Comparison of ENCODE assay signal across 9 mouse cellular contexts in genomic region chr9:47587577-47588194, GRCm38 (mm10). TPM values are rescaled to one million over a fixed set of nuclear protein-coding genes. Genes with fewer than 3 reads are reported as not detected.
A peak's percentile ranks its signal among the peaks of the same experiment; 100 is the strongest.
DNase-seq lines count a peak whose midpoint lies in the region; ATAC-seq and TF ChIP-seq lines count a peak whose summit lies in the region.
"Had no signal": no experiment of that assay in that cellular context is flagged by ENCODE, and none has a peak within 500 bp of the region (broad histone marks: within the 10 kb centered on the region; RNA-seq: fewer than 3 reads in every experiment).

No protein-coding gene starts in this region.

- H3K4me3 ChIP-seq in gastrocnemius, adult 2 months: no peak overlapping the region
- peak overlapping the region; percentile 16 to 22; a peak in 3 of 4 replicates for H3K4me3 ChIP-seq in heart, embryonic 14.5 days (ENCODE audit: control insufficient read depth in 1 of 2, insufficient read depth in 1 of 2, low read depth in 1 of 2, low read length in 2 of 2)
- H3K4me3 ChIP-seq in liver, postnatal 0 days (ENCODE audit: low read depth, low read length): no peak overlapping the region; the same call in 1 of the 2 replicates
- no peak overlapping the region for H3K4me3 ChIP-seq in midbrain, embryonic 15.5 days
- H3K4me3 ChIP-seq: hindbrain, embryonic 15.5 days had no signal

- H3K36me3 ChIP-seq in heart, embryonic 14.5 days (ENCODE audit: control insufficient read depth, insufficient read depth, low read length): no peaks in the 10 kb centered on the region
- H3K36me3 ChIP-seq in liver, postnatal 0 days (replicated peaks; ENCODE audit: insufficient read depth, low read length): no peaks in the 10 kb centered on the region
- H3K36me3 ChIP-seq in midbrain, embryonic 15.5 days (replicated peaks): no peaks in the 10 kb centered on the region
- H3K36me3 ChIP-seq: hindbrain, embryonic 15.5 days had no signal

- TF ChIP-seq CTCF in gastrocnemius, adult 2 months (IDR thresholded peaks at IDR 0.05): peak; percentile 62
- peak; percentile 64 for TF ChIP-seq CTCF in liver, postnatal 0 days (IDR thresholded peaks at IDR 0.05; ENCODE audit: low read depth)

- no peak for ATAC-seq in heart, embryonic 14.5 days (ENCODE audit: insufficient number of reproducible peaks, insufficient read depth, low FRiP score, low read depth)
- ATAC-seq in liver, postnatal 0 days: peak; percentile 57; the same call in 1 of the 2 replicates
- no peak for ATAC-seq in megakaryocyte-erythroid progenitor cell, adult 5-6 weeks (replicated peaks; ENCODE audit: low FRiP score, low TSS enrichment, poor library complexity, severe bottlenecking)
- no peak for ATAC-seq in midbrain, embryonic 15.5 days (replicated peaks)

- WGBS in heart, embryonic 14.5 days: 33% methylated on average over 7 of the region's 7 CpGs
- 39% methylated on average over 7 of the region's 7 CpGs for WGBS in liver, postnatal 0 days (ENCODE audit: insufficient replicate concordance)
- WGBS in midbrain, embryonic 15.5 days: 53% methylated on average over 7 of the region's 7 CpGs

- H3K27me3 ChIP-seq in heart, embryonic 14.5 days (ENCODE audit: control insufficient read depth, insufficient read depth, low read length): no peaks in the 10 kb centered on the region
- no peaks in the 10 kb centered on the region for H3K27me3 ChIP-seq in liver, postnatal 0 days (ENCODE audit: insufficient read depth, low read length)
- no peaks in the 10 kb centered on the region for H3K27me3 ChIP-seq in midbrain, embryonic 15.5 days (replicated peaks)
- H3K27me3 ChIP-seq: hindbrain, embryonic 15.5 days had no signal

- H3K4me2 ChIP-seq in heart, embryonic 14.5 days (ENCODE audit: low read length): peak overlapping the region; percentile 55
- H3K4me2 ChIP-seq in liver, postnatal 0 days (ENCODE audit: low read depth, low read length): peak overlapping the region; percentile 45
- no peak overlapping the region for H3K4me2 ChIP-seq in midbrain, embryonic 15.5 days
- H3K4me2 ChIP-seq: hindbrain, embryonic 15.5 days had no signal

- H3K9ac ChIP-seq in heart, embryonic 14.5 days (ENCODE audit: low read length): no peak overlapping the region
- H3K9ac ChIP-seq in liver, postnatal 0 days (replicated peaks): no peak overlapping the region
- no peak overlapping the region for H3K9ac ChIP-seq in midbrain, embryonic 15.5 days
- H3K9ac ChIP-seq: hindbrain, embryonic 15.5 days had no signal

- H3K9me3 ChIP-seq in heart, embryonic 14.5 days (ENCODE audit: control insufficient read depth, low read length): no peaks in the 10 kb centered on the region
- H3K9me3 ChIP-seq in liver, postnatal 0 days (ENCODE audit: low read length): no peaks in the 10 kb centered on the region
- H3K9me3 ChIP-seq in midbrain, embryonic 15.5 days: no peaks in the 10 kb centered on the region
- H3K9me3 ChIP-seq: hindbrain, embryonic 15.5 days had no signal

- H3K4me1 ChIP-seq in heart, embryonic 14.5 days (ENCODE audit: control insufficient read depth in 2 of 2, insufficient read depth in 2 of 2, low read length in 2 of 2): peaks cover 5 to 7% of the 10 kb centered on the region in 2 experiments
- no peaks in the 10 kb centered on the region for H3K4me1 ChIP-seq in liver, postnatal 0 days (ENCODE audit: insufficient read depth)
- peaks cover 46% of the 10 kb centered on the region for H3K4me1 ChIP-seq in midbrain, embryonic 15.5 days

- peak; percentile 25 for DNase-seq in gastrocnemius, adult 2 months
- DNase-seq in gastrocnemius, adult 8-10 months (ENCODE audit: low spot score in 2 of 2): no peak
- DNase-seq in urinary bladder, postnatal 14 days (ENCODE audit: low spot score): peak; percentile 24
- no peak for DNase-seq in urinary bladder, postnatal 25 days (ENCODE audit: low spot score)
- DNase-seq in liver, postnatal 0 days: no peak

- intact Hi-C loops in gastrocnemius, adult 2 months (cut with DNase I): no loop called here

- TF ChIP-seq EP300 in liver, postnatal 0 days (IDR thresholded peaks at IDR 0.05; ENCODE audit: low read depth): no peak

- no peak overlapping the region for H3K27ac ChIP-seq in gastrocnemius, adult 2 months
- H3K27ac ChIP-seq in heart, embryonic 14.5 days (replicated peaks in 1 of 2; ENCODE audit: control insufficient read depth in 1 of 2, insufficient read depth in 1 of 2, low read depth in 2 of 2, low read length in 2 of 2): no peak overlapping the region
- H3K27ac ChIP-seq in liver, postnatal 0 days (ENCODE audit: low read depth): no peak overlapping the region
- no peak overlapping the region for H3K27ac ChIP-seq in midbrain, embryonic 15.5 days
- H3K27ac ChIP-seq: hindbrain, embryonic 15.5 days had no signal

RNA-seq across cellular contexts. Expression of gene Cadm1, which starts 57.7 kb away (rescaled TPM):
- total RNA-seq in gastrocnemius, adult 2 months (2021): 1 to 10 TPM; 3.1 to 4.9 TPM
- total RNA-seq in gastrocnemius, adult 8-10 months (2022): 1 to 10 TPM; 3.8 to 8.5 (median 6.1) TPM
- 14.7 and 16.5 TPM in 2 replicates for polyA plus RNA-seq in heart, embryonic 14.5 days (2014; fragmentation: Nextera tagmentation; extraction: Ambion mirVana)
- 12.5 and 13.6 TPM in 2 replicates for polyA plus RNA-seq in liver, postnatal 0 days (2015; fragmentation: Nextera tagmentation; extraction: Ambion mirVana)
- not detected in 2 replicates for total RNA-seq in megakaryocyte-erythroid progenitor cell, adult 5-6 weeks (2014; fragmentation: Nextera tagmentation)
- not detected in 2 replicates for total RNA-seq in megakaryocyte-erythroid progenitor cell, adult 5-6 weeks (2017)
- 263 and 275 TPM in 2 replicates for polyA plus RNA-seq in midbrain, embryonic 15.5 days (2015; fragmentation: Nextera tagmentation; extraction: Ambion mirVana)

Comparison
In these comparisons a context has a peak if more than half of its experiments do, and no peak if none do; other contexts are left out.
1. DNase-seq: peak in gastrocnemius, adult 2 months (single experiment) and urinary bladder, postnatal 14 days (single experiment); none in gastrocnemius, adult 8-10 months (0 of 2), urinary bladder, postnatal 25 days (single experiment) and liver, postnatal 0 days (single experiment).
2. H3K4me3 ChIP-seq: peak in heart, embryonic 14.5 days (2 of 2); none in gastrocnemius, adult 2 months (single experiment), liver, postnatal 0 days (single experiment) and midbrain, embryonic 15.5 days (single experiment).
3. RNA of gene Cadm1, which starts 57.7 kb away (total RNA-seq): 3.8 to 8.5 TPM in gastrocnemius, adult 8-10 months and 3.1 to 4.9 TPM in gastrocnemius, adult 2 months; not detected in megakaryocyte-erythroid progenitor cell, adult 5-6 weeks; every median in the first group is over 4 times any median in the second.